Mouse (Mus musculus) neutrophil, adult 5-6 weeks (primary cell): Measurements from ENCODE around the gene Cdk9. TPM values are rescaled to one million over a fixed set of nuclear protein-coding genes. Genes with fewer than 3 reads are reported as not detected.

Experiments used
- ATAC-seq: fragments of 151-379, 151-347 bp; 2 replicates; pipeline ENCODE4 v1.8.0; 2017; ENCODE audit warnings: mild to moderate bottlenecking, moderate TSS enrichment; ENCODE audit not compliant: insufficient number of reproducible peaks, poor library complexity, low FRiP score, severe bottlenecking; ENCODE audit errors: extremely low read depth
- total RNA-seq: library from RNA; stranded (forward); fragments of 200-1000 nt; gene quantifications from 2 replicates; pipeline ENCODE4 v1.2.3, GENCODE M21; 2017

The Cdk9 gene
- total RNA-seq, 1 experiment from 2014 or later = 97.2 TPM

GRCm38 (mm10) chr2:32736306-32736829 is 23.5 kb upstream of the Cdk9 start:
- no peak for ATAC-seq

- no peak for ATAC-seq
These were observed 22.1 kb upstream of the Cdk9 start for GRCm38 (mm10) chr2:32734933-32735332.

- ATAC-seq = no peak
These were observed 21.6 kb upstream of the Cdk9 start for GRCm38 (mm10) chr2:32734480-32734879.

- ATAC-seq = no peak
These were observed 19.8 kb upstream of the Cdk9 start for GRCm38 (mm10) chr2:32732695-32733094.

GRCm38 (mm10) chr2:32731911-32732310 is 19.0 kb upstream of the Cdk9 start:
- no peak for ATAC-seq

DNA sequence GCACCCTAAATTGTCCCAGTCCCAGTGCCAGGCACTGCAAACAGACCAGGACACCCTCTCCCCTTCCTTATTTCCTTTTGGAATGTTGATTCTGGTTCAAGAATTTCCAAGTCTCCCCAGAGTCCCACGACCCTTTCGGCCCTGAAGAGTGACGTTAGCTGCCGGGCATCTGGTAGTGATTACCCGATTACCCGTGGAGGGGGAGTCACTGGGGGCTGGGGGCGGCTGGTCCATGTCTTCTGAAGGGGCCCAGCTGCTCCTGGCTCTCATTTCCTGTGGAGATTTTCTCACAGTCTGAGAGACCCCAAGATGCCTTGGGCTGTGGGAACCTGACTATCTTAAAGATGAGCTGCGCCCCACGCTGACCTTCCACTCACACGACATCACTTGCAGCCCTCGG is 18.0 kb upstream of the Cdk9 start:
- ATAC-seq = no peak

- ATAC-seq = no peak
These were observed 16.7 kb upstream of the Cdk9 start for GRCm38 (mm10) chr2:32729547-32729946.

- ATAC-seq = no peak
These were observed 15.6 kb upstream of the Cdk9 start for GRCm38 (mm10) chr2:32728463-32728862.

DNA sequence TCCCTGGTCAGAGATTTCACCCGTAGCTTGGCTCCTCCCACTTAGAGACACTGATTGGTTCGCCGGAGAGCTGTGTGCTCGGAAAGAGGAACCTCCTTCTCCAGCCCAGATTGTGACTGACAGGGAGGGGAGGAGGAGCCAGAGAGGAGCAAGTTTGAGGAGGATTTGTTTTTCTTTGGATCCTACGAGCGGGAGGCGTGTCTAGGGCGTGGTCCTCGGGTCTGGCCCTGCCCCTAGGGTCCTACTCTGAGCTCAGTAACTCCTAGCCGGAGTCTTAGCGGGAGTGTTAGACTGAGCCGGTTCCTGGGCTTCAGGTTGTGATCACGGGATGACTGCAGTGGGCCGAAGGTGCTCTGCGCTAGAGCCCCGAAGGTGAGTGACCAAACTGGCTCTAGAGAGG is 14.6 kb upstream of the Cdk9 start:
- ATAC-seq = peak; percentile 94

DNA sequence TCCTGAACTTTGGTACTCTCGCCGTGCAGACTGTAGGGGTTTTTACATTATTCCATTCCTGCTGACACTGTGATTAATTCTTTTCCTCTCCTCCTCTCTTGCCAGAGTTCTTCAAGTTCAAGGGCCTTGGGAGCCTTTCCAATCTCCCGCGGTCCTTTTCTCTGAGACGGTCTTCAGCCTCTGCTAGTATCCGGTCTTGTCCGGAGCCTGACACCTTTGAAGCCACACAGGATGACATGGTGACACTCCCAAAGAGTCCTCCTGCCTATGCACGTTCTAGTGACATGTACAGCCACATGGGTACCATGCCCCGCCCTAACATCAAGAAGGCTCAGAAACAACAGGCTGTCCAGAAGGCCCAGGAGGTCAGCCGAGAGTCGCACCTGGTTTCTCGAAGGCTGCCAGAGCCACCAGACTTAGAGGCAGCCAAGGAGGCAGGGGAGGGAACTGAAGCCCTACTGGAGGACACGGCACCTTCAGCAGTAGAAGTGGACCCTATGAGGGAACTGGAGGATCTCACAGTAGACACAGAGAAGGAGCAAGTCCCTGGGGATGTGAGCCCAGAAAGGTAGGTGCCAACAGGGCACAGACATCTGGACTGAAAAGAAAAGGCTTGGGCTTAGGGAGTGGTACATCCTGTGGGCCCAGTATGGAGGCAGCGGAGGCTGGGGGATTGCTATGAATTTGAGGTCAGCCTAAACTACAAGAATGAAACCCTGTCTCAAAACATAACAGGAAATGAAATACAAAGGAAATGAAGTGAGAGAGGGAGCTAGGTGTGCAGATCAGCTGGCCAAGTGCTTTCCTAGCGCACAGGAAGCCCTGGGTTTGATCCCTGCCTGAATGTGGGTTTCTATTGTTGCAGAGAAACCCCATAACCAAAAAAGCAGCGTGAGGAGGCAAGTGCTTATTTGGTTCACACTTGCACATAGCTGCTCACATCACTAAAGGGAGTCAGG is 12.2 kb upstream of the Cdk9 start:
- no peak for ATAC-seq

DNA sequence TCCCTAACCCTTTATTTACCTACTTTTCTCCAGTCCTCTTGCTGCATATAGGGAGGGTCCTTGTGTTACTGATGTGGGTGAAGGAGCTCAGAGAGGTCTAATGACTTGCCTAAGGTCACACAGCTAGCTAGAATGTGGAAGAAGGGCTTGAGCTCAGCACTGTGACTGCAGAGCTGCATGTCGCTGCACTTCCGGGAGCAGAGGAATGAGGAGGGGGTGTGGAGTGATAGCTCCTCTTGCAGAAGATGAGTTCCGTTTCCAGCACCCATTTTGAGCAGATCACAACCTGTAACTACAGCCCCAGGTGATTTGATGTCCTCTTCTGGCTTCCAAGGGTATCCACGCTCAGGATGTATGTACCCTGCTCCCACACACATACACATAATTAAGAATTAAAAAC is 11.3 kb upstream of the Cdk9 start:
- ATAC-seq = no peak

GRCm38 (mm10) chr2:32722581-32722980 is 9.7 kb upstream of the Cdk9 start:
- no peak for ATAC-seq

- ATAC-seq = peak; percentile 18
These were observed 9.2 kb upstream of the Cdk9 start for GRCm38 (mm10) chr2:32722046-32722445.

GRCm38 (mm10) chr2:32720681-32721229 is 7.9 kb upstream of the Cdk9 start, which contains the start of gene Sh2d3c:
TSS of gene Sh2d3c (plus strand) at chr2:32721055.
- ATAC-seq = no peak

DNA sequence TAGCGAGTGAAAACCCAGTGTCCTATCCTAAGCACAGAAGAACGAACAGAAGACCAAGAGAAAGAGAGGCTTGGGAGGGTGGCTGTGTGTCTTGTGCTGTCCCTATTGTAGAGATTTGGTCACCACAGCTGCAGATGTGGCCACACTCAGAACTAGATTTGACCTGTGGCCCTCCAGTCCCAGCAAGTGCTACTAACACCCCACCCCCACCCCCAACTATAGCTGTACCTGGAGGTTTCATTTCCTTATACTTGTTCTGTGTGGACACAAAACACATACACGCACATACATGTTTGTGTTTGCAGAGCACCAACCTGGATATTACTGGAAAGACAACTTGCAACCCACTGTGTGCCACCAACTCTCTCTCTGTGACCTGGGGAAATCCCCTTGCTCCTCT is 7.2 kb upstream of the Cdk9 start:
- ATAC-seq = no peak

- ATAC-seq = no peak
These were observed 5.9 kb upstream of the Cdk9 start for GRCm38 (mm10) chr2:32718761-32719160.

GRCm38 (mm10) chr2:32714987-32715425 is 2.1 kb upstream of the Cdk9 start:
- ATAC-seq = peak; percentile 55

GRCm38 (mm10) chr2:32714117-32714986 is 1.5 kb upstream of the Cdk9 start:
- no peak for ATAC-seq

GRCm38 (mm10) chr2:32712586-32712933 is 316 bp downstream of the Cdk9 start:
- peak; percentile 27; the same call in 1 of the 2 replicates for ATAC-seq
